Mouse (Mus musculus): Measurements from ENCODE around the gene Slc39a10. TPM values are rescaled to one million over a fixed set of nuclear protein-coding genes. Genes with fewer than 3 reads are reported as not detected.
"Not testable (repeated sequence)": the region's sequence is repeated elsewhere in the genome, so short reads cannot be mapped to it uniquely, and the experiment has no call there.

Slc39a10 gene
- polyA plus RNA-seq, 1 experiment from 2014 or later = 4.5 TPM

- not testable (repeated sequence) for H3K9ac ChIP-seq; H3K4me1 ChIP-seq (replicated peaks); H3K9me3 ChIP-seq (replicated peaks); H3K27ac ChIP-seq; ATAC-seq (ENCODE audit: low read depth); DNase-seq; H3K4me3 ChIP-seq (replicated peaks); H3K4me2 ChIP-seq; H3K36me3 ChIP-seq; H3K27me3 ChIP-seq
- WGBS (ENCODE audit: insufficient replicate concordance) = 48% methylated on average over 3 of the region's 3 CpGs
These were observed 128.1 kb downstream of the Slc39a10 start for GRCm38 (mm10) chr1:46764600-46764999.

Data from liver, embryonic 13.5 days (tissue).